Mouse (Mus musculus) liver, adult 2 months (tissue): ENCODE measurements at regions not wholly inside any gene's neighbourhood (a gene's known extent, or its start where the extent isn't known, plus 50 kb on each side); places are given as distances from the start of the nearest gene placed in this dataset.

Source experiments
- CTCF ChIP-seq: fragments of 200-500 bp; IDR thresholded peaks from 2 replicates; pipeline ENCODE4 v1.5.1; 2011; ENCODE audit warnings: low read depth, low read length, control low read depth
- POLR2A ChIP-seq: fragments of 200-500 bp; IDR thresholded peaks from 2 replicates; pipeline ENCODE4 v1.6.1; 2011; ENCODE audit warnings: low read length, control low read depth; ENCODE audit not compliant: insufficient read depth; ENCODE audit errors: extremely low read depth

DNA sequence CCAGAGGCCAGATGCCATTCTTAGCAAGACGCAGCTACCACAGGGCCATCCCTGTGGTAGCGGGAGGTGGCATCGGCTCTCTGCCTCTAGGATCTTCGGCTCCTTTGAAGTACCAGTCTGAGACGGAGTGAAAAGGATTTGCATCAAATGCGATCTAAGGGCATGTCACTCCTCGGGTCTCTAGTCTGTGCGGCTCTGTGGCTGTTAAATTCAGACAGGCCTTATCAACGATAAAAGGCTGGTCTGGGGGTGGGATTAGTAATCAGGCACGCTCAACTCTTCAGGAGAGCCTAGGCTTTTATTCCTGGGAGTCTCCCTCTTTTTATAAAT lies 58.7 kb upstream of the Gpc1 start:
- TF ChIP-seq POLR2A (no peak), CTCF (no peak)
